Mouse (Mus musculus) heart, adult 2 months (tissue): ENCODE data around the gene Akap6. TPM values are rescaled to one million over a fixed set of nuclear protein-coding genes. Genes with fewer than 3 reads are reported as not detected.

Experiments used
- DNase-seq, 2 experiments: peaks; one replicate each; pipeline ENCODE4 v3.0.0; 2021
- H3K27ac ChIP-seq: fragments of 200-600 bp; 2 replicates; pipeline ENCODE4 v1.8.1; 2022
- H3K27me3 ChIP-seq: fragments of 200-500 bp; 2 replicates; pipeline ENCODE4 v1.6.1; 2012; ENCODE audit warnings: mild to moderate bottlenecking, low read length, inconsistent platforms, mixed read lengths; ENCODE audit not compliant: control insufficient read depth, insufficient read depth
- H3K36me3 ChIP-seq: fragments of 200-500 bp; 2 replicates; pipeline ENCODE4 v1.6.1; 2012; ENCODE audit warnings: low read length, inconsistent platforms; ENCODE audit not compliant: control insufficient read depth, insufficient read depth
- H3K4me1 ChIP-seq: fragments of 200-500 bp; 2 replicates; pipeline ENCODE4 v1.6.1; 2011; ENCODE audit warnings: low read length; ENCODE audit not compliant: control insufficient read depth, insufficient read depth
- H3K4me3 ChIP-seq: fragments of 200-600 bp; 2 replicates; pipeline ENCODE4 v1.8.1; 2022
- H3K79me2 ChIP-seq: fragments of 200-500 bp; replicated peaks from 2 replicates; pipeline ENCODE4 v1.6.1; 2012; ENCODE audit warnings: mild to moderate bottlenecking, inconsistent platforms, low read length, moderate library complexity, mixed read lengths; ENCODE audit not compliant: control insufficient read depth, insufficient read depth
- H3K9ac ChIP-seq: fragments of 200-500 bp; 2 replicates; pipeline ENCODE4 v1.6.1; 2012; ENCODE audit warnings: low read depth, mild to moderate bottlenecking, control low read depth, inconsistent platforms, low read length, mixed read lengths
- CTCF ChIP-seq: fragments of 200-600 bp; IDR thresholded peaks from 2 replicates; pipeline ENCODE4 v1.8.1; 2022; ENCODE audit warnings: antibody characterized with exemption, mild to moderate bottlenecking, moderate library complexity
- EP300 ChIP-seq: fragments of 200-500 bp; IDR thresholded peaks from 2 replicates; pipeline ENCODE4 v1.6.1; 2011; ENCODE audit warnings: low read depth, low read length, control low read depth; ENCODE audit not compliant: insufficient read depth
- POLR2A ChIP-seq: fragments of 200-500 bp; IDR thresholded peaks from 2 replicates; pipeline ENCODE4 v1.6.1; 2011; ENCODE audit warnings: mild to moderate bottlenecking, low read depth, low read length, control low read depth; ENCODE audit not compliant: insufficient read depth
- WGBS: fragments of 180-500 bp; shearing (Covaris S2); methylation state at CpG from one replicate; pipeline ENCODE4 v1.1.7; 2018; 5-methylcytosine and 5-hydroxymethylcytosine counted together
- intact Hi-C: fragments of 180-260 bp; cut with DNase I; formaldehyde crosslinking; loops from one replicate; pipeline ENCODE4 v1.15.1; 2025
- polyA plus RNA-seq: library from polyadenylated mRNA; depleted of rRNA; stranded (reverse); fragments of >200 nt; gene quantifications from 2 replicates; pipeline ENCODE4 v1.2.3, GENCODE M21; 2012
- total RNA-seq, 2 experiments: library from RNA; stranded (reverse); gene quantifications; 2 replicates each; pipeline ENCODE4 v1.2.3; 2021

The Akap6 gene
- total and polyA plus RNA-seq, 3 experiments = 14.1 to 100 (median 94.6) TPM

DNA sequence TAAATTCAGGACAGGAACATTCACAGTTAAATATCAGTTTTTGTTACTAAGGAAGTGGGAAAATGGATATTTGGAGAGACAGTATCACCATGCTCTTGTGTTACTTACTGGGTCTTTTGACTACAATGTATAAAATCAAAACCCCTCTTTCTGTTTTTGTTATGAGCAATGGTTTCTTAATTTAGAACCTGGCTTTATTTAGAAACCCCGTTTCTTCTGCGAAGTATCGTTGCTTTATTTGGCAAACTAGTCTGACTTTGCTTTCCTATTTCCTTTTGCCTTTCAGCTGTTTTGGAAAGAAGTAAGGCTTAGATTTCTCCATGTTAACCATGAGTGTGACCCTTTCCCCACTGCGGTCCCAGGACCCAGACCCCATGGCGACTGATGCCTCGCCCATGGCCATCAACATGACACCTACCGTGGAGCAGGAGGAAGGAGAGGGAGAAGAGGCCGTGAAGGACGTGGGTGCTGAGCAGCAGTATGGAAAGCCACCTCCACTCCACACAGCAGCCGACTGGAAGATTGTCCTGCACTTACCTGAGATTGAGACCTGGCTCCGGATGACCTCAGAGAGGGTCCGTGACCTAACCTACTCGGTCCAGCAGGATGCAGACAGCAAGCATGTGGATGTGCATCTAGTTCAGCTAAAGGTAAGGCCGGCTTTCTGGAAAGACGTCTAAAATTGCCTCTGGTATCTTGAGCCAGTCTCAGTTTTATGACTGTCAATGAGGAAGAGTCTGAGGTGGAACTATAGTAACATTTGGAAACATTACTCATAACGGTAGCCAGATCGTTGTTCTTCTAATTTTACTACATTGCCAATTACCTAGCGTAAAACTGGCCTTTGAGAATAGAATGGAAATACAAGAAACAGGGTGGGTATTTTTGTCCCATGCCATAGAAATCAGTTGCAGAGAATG is 96.6 kb downstream of the Akap6 start:
- Histone ChIP-seq H3K4me3 (0 out of 2 replicates have a peak overlapping the region, but pooled peaks have one; percentile 10), H3K79me2 (no peaks in the 10 kb centered on the region), H3K9ac (peak overlapping the region; percentile 22; the same call in 1 of the 2 replicates), H3K27me3 (no peaks in the 10 kb centered on the region), H3K4me1 (peaks cover 10% of the 10 kb centered on the region), H3K36me3 (peaks cover 5% of the 10 kb centered on the region), H3K27ac (peak overlapping the region; percentile 61)
- 64% methylated on average over 18 of the region's 18 CpGs for WGBS
- no peak for DNase-seq
- intact Hi-C loops = no loop called here
- TF ChIP-seq POLR2A = no peak
- TF ChIP-seq CTCF = no peak
- TF ChIP-seq EP300 = no peak

DNA sequence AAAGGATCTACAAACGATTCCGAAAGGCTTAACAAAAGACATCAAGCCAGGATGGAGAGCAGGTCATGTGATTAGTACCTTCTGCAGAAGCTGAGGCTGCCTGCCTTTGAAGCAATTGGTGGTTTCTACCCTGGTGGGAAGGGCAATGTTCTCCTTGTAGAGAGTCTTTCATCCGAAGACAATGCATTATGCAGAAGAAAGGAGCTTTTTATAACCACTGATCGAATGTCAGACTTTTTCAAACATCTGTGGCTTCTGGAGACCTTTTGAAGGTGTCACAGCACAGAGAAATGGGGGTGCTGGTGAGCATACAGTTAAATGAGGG is 97.2 kb downstream of the Akap6 start:
- peaks cover 9% of the 10 kb centered on the region for H3K4me1 ChIP-seq
- H3K4me3 ChIP-seq = 0 out of 2 replicates have a peak overlapping the region, but pooled peaks have one; percentile 10
- H3K9ac ChIP-seq = no peak overlapping the region
- H3K79me2 ChIP-seq = no peaks in the 10 kb centered on the region
- H3K27ac ChIP-seq = no peak overlapping the region; the same call in 1 of the 2 replicates
- WGBS = 78% methylated on average over 4 of the region's 4 CpGs
- peaks cover under 1% of the 10 kb centered on the region for H3K36me3 ChIP-seq
- TF ChIP-seq CTCF = no peak
- TF ChIP-seq EP300 = no peak
- TF ChIP-seq POLR2A = no peak
- no peak for DNase-seq
- intact Hi-C loops = no loop called here
- no peaks in the 10 kb centered on the region for H3K27me3 ChIP-seq

DNA sequence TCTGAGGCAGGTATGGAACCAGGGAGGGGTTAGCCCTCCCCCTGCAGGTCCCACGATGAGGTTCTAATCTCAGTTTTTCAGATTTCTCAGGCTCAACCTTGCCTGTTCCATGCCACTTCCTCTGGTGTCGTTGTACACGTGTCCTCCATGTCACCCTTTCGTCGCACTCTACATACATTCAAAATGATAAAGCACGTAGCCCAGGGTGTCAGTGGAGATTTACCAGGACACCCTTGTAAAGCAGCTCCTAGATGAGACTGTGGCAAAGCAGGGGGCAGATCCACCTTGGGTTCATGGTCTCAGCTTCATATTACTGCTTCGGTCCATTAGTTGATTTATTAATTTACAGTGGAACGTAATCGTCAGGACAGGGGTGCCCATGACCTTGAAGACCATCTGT is 100.5 kb downstream of the Akap6 start:
- no peak for DNase-seq
- peaks cover 3% of the 10 kb centered on the region for H3K4me1 ChIP-seq
- no peak overlapping the region for H3K4me3 ChIP-seq
- no peaks in the 10 kb centered on the region for H3K27me3 ChIP-seq
- 60% methylated on average over 9 of the region's 9 CpGs for WGBS
- H3K9ac ChIP-seq = no peak overlapping the region
- intact Hi-C loops = loop anchor here (2.0 kb wide), 1 partner anchor 13 kb away; no protein-coding TSS in a partner anchor
- H3K27ac ChIP-seq = no peak overlapping the region
- H3K79me2 ChIP-seq = no peaks in the 10 kb centered on the region
- H3K36me3 ChIP-seq = no peaks in the 10 kb centered on the region; the same call in 1 of the 2 replicates
- no peak for TF ChIP-seq EP300
- TF ChIP-seq CTCF = no peak
- TF ChIP-seq POLR2A = no peak

DNA sequence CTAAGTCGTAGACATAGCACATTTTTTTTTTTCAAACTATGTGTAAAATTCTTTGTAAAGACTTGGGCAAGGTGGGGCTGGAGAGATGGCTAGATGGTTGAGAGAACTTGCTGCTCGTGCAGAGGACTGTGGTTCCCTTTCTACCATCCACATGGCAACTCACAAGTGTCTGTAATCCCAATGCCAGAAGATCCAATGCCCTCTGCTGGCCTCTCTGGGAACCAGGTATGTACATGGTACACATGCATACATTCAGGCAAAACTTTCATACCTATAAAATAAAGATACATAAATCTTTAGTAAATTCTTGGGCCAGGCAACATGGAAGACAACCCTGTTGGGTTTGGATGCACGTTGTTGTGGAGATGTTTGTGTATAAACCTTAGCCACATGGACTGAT is 107.1 kb downstream of the Akap6 start:
- Histone ChIP-seq H3K36me3 (no peaks in the 10 kb centered on the region), H3K27ac (no peak overlapping the region), H3K9ac (no peak overlapping the region), H3K4me1 (no peaks in the 10 kb centered on the region), H3K4me3 (no peak overlapping the region), H3K79me2 (no peaks in the 10 kb centered on the region), H3K27me3 (no peaks in the 10 kb centered on the region)
- TF ChIP-seq EP300 (no peak), CTCF (peak; percentile 58)
- DNase-seq = no peak
- intact Hi-C loops = no loop called here
- 67% methylated on average over 3 of the region's 3 CpGs for WGBS

DNA sequence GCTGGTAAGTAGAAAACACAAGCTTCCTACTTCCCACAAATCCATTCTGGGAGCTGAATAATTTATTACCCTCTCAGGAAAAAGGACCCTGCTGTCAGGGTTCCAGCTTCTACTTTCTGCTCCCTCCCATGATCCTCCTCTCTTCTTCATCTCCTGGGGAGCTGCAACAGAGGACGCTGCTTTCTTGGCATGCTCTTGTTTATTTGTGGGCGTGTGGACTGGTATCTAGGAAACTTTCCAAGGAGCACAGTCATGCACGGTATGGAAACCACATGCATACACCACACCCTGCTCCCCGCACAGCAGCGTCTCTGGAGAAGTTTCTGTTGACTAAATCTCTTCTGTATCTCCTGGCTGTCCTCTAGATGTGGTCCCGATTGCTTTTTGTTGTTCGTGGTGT is 119.4 kb downstream of the Akap6 start:
- WGBS = 45% methylated on average over 7 of the region's 7 CpGs
- no peak overlapping the region for H3K27ac ChIP-seq
- H3K9ac ChIP-seq = no peak overlapping the region
- no peaks in the 10 kb centered on the region for H3K79me2 ChIP-seq
- DNase-seq = no peak
- intact Hi-C loops = no loop called here
- H3K27me3 ChIP-seq = no peaks in the 10 kb centered on the region
- H3K4me1 ChIP-seq = peaks cover 8% of the 10 kb centered on the region
- H3K36me3 ChIP-seq = 0 out of 2 replicates have a peak, but pooled peaks cover 2% of the 10 kb centered on the region
- H3K4me3 ChIP-seq = no peak overlapping the region
- TF ChIP-seq POLR2A = no peak
- no peak for TF ChIP-seq EP300
- TF ChIP-seq CTCF = no peak

DNA sequence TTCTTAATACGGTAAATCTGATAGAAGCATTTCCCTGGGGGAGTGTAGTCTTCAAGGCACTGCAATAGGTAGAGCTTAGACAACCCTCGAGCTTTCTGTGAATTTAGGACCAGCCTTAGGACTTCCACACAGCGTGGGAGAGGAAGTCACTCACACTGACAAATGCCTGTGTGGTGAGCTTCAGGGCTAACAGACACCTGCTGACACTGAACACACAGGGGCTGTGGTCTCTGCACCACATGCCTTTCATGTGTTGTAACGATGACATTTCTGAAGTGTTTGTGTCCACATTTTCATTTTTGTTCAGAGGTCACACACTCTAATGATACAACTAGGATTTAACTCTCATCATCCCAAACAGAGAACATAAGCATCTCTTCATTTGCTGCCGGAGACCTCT is 125.6 kb downstream of the Akap6 start:
- no peak overlapping the region for H3K27ac ChIP-seq

More for the DNA sequence above, 125.6 kb downstream of the Akap6 start:
- no peak for DNase-seq
- intact Hi-C loops = no loop called here
- Histone ChIP-seq H3K27me3 (no peaks in the 10 kb centered on the region), H3K36me3 (no peaks in the 10 kb centered on the region), H3K4me1 (no peaks in the 10 kb centered on the region), H3K4me3 (no peak overlapping the region), H3K9ac (no peak overlapping the region), H3K79me2 (no peaks in the 10 kb centered on the region)
- 85% methylated on average over 5 of the region's 5 CpGs for WGBS
- TF ChIP-seq CTCF (no peak), EP300 (no peak), POLR2A (no peak)
